Mouse (Mus musculus): ENCODE measurements around the gene Rpf2. TPM values are rescaled to one million over a fixed set of nuclear protein-coding genes. Genes with fewer than 3 reads are reported as not detected.

Rpf2 gene
- polyA plus RNA-seq, 1 experiment = 17.9 TPM

Other genes with a start within 250 kb of the Rpf2 start
- gene Mfsd4b1, start 221.8 kb downstream of the Rpf2 start, polyA plus RNA-seq (2012; rRNA removed) = 0.30 and 0.44 TPM in 2 replicates
- gene Slc16a10, start 104.8 kb downstream of the Rpf2 start, polyA plus RNA-seq (2012; rRNA removed) = 10.9 and 13.4 TPM in 2 replicates
- 24.5 and 34.0 TPM in 2 replicates for gene Gtf3c6, start 11.1 kb upstream of the Rpf2 start, polyA plus RNA-seq (2012; rRNA removed)
- gene Amd1, start 55.1 kb upstream of the Rpf2 start, polyA plus RNA-seq (2012; rRNA removed) = 99.7 and 110 TPM in 2 replicates
- gene Cdk19, start 92.5 kb upstream of the Rpf2 start, polyA plus RNA-seq (2012; rRNA removed) = 14.6 and 17.0 TPM in 2 replicates

Measured in urinary bladder, adult 2 months (tissue).